Mouse (Mus musculus): ENCODE data around the gene Rapsn. TPM values are rescaled to one million over a fixed set of nuclear protein-coding genes. Genes with fewer than 3 reads are reported as not detected.

The Rapsn gene
- total and polyA plus RNA-seq, 3 experiments: 0.15 TPM; not detected in 2

GRCm38 (mm10) chr2:91047359-91047758 lies 11.9 kb downstream of the Rapsn start:
- TF ChIP-seq USF2 (conservative IDR thresholded peaks at IDR 0.05; ENCODE audit: low read depth, low read length) (no peak), ELF1 (IDR thresholded peaks at IDR 0.05; ENCODE audit: low read depth, low read length) (no peak), NELFE (IDR thresholded peaks at IDR 0.05; ENCODE audit: low read depth, low read length) (no peak), JUN (IDR thresholded peaks at IDR 0.05; ENCODE audit: insufficient read depth, low read depth, low read length) (no peak), RAD21 (IDR thresholded peaks at IDR 0.05; ENCODE audit: low read depth, low read length) (no peak), MAZ (IDR thresholded peaks at IDR 0.05; ENCODE audit: low read depth, low read length) (no peak), POLR2A (IDR thresholded peaks at IDR 0.05; ENCODE audit: low read depth, low read length) (no peak), PAX5 (IDR thresholded peaks at IDR 0.05; ENCODE audit: low read length) (no peak), CHD1 (IDR thresholded peaks at IDR 0.05; ENCODE audit: low read depth, low read length) (no peak), MAX (IDR thresholded peaks at IDR 0.05; ENCODE audit: low read length) (no peak), USF1 (IDR thresholded peaks at IDR 0.05; ENCODE audit: low read depth, low read length) (no peak), IRF4 (IDR thresholded peaks at IDR 0.05; ENCODE audit: low read depth, low read length) (no peak), ZC3H11A (IDR thresholded peaks at IDR 0.05; ENCODE audit: low read depth, low read length) (no peak), SMC3 (IDR thresholded peaks at IDR 0.05; ENCODE audit: low read depth, low read length) (no peak)
- peaks cover 5 to 19% of the 10 kb centered on the region in 2 experiments; a peak in 3 of 4 replicates for H3K4me1 ChIP-seq (ENCODE audit: control insufficient read depth in 1 of 2, insufficient read depth in 2 of 2)
- no peaks in the 10 kb centered on the region for H3K27me3 ChIP-seq (replicated peaks)

GRCm38 (mm10) chr2:91051917-91052316 lies 16.5 kb downstream of the Rapsn start:
- TF ChIP-seq MAX (IDR thresholded peaks at IDR 0.05; ENCODE audit: low read length) (no peak), CTCF (conservative IDR thresholded peaks at IDR 0.05 in 1 of 2, IDR thresholded peaks at IDR 0.05 in 1 of 2; ENCODE audit: low read depth in 2 of 2, low read length in 2 of 2) (no peak), MAFK (IDR thresholded peaks at IDR 0.05; ENCODE audit: insufficient replicate concordance, low read length) (peak; percentile 73; the same call in 1 of the 2 replicates)
- Histone ChIP-seq H3K79me2 (replicated peaks; ENCODE audit: control insufficient read depth, extremely low read depth, insufficient read depth, poor library complexity, severe bottlenecking) (peaks cover 13% of the 10 kb centered on the region), H3K4me3 (replicated peaks in 1 of 3; ENCODE audit: low read depth in 2 of 3, low read length in 2 of 3, poor library complexity in 1 of 3) (no peak overlapping the region), H3K9ac (ENCODE audit: insufficient read depth, low read depth) (no peak overlapping the region), H3K27ac (ENCODE audit: insufficient read depth, low read depth) (no peak overlapping the region), H3K9me3 (replicated peaks; ENCODE audit: low read length) (no peaks in the 10 kb centered on the region), H3K4me2 (ENCODE audit: insufficient read depth, low read depth, poor library complexity, severe bottlenecking) (no peak overlapping the region), H3K36me3 (replicated peaks in 1 of 2; ENCODE audit: control insufficient read depth in 1 of 2, insufficient read depth in 1 of 2, low read length in 1 of 2) (peaks cover 17 to 27% of the 10 kb centered on the region in 2 experiments), H3K27me3 (replicated peaks) (no peaks in the 10 kb centered on the region), H3K4me1 (ENCODE audit: control insufficient read depth in 1 of 2, insufficient read depth in 2 of 2) (peaks cover 7 to 21% of the 10 kb centered on the region in 2 experiments)
- no peak for DNase-seq (ENCODE audit: extremely low read depth)
- in situ Hi-C loops (cut with MboI; ENCODE audit: low pct_ligation_motif_present, low pct_unique_long_range_greater_than_20kb, low sequenced_read_pairs): no loop called here
- dilution Hi-C loops (cut with MboI; ENCODE audit: extremely low pct_ligation_motif_present, extremely low pct_unique_long_range_greater_than_20kb, low sequenced_read_pairs): no loop called here

More at GRCm38 (mm10) chr2:91047359-91047758, 11.9 kb downstream of the Rapsn start:
- DNase-seq (ENCODE audit: extremely low read depth): no peak
- Histone ChIP-seq H3K9ac (ENCODE audit: insufficient read depth, low read depth) (no peak overlapping the region), H3K9me3 (replicated peaks; ENCODE audit: low read length) (no peaks in the 10 kb centered on the region), H3K79me2 (replicated peaks; ENCODE audit: control insufficient read depth, extremely low read depth, insufficient read depth, poor library complexity, severe bottlenecking) (no peaks in the 10 kb centered on the region), H3K27ac (ENCODE audit: insufficient read depth, low read depth) (no peak overlapping the region), H3K4me3 (replicated peaks in 1 of 3; ENCODE audit: low read depth in 2 of 3, low read length in 2 of 3, poor library complexity in 1 of 3) (no peak overlapping the region), H3K4me2 (ENCODE audit: insufficient read depth, low read depth, poor library complexity, severe bottlenecking) (no peak overlapping the region), H3K36me3 (replicated peaks in 1 of 2; ENCODE audit: control insufficient read depth in 1 of 2, insufficient read depth in 1 of 2, low read length in 1 of 2) (peaks cover 0 to 6% of the 10 kb centered on the region in 2 experiments)
- in situ Hi-C loops (cut with MboI; ENCODE audit: low pct_ligation_motif_present, low pct_unique_long_range_greater_than_20kb, low sequenced_read_pairs): no loop called here
- dilution Hi-C loops (cut with MboI; ENCODE audit: extremely low pct_ligation_motif_present, extremely low pct_unique_long_range_greater_than_20kb, low sequenced_read_pairs): no loop called here

All from CH12.LX (cell line).